Mouse (Mus musculus) liver, postnatal 0 days (tissue): ENCODE results near the gene Eral1.

ENCODE experiments used
- CTCF ChIP-seq: sonication (generic); IDR thresholded peaks from 2 replicates; pipeline ENCODE4 v1.5.1; 2016; ENCODE audit warnings: antibody characterized with exemption, low read depth
- EP300 ChIP-seq: IDR thresholded peaks from 2 replicates; pipeline ENCODE4 v1.6.1; 2016; ENCODE audit warnings: antibody characterized with exemption, low read depth, mild to moderate bottlenecking

- TF ChIP-seq CTCF: no peak
- TF ChIP-seq EP300: no peak
Observed at GRCm38 (mm10) chr11:78095144-78095516, 14.9 kb upstream of the Eral1 start.
